Mouse (Mus musculus) ES-E14 (cell line): ENCODE data around the gene H2afy. TPM values are rescaled to one million over a fixed set of nuclear protein-coding genes. Genes with fewer than 3 reads are reported as not detected.
A peak's percentile ranks its signal among the peaks of the same experiment; 100 is the strongest.

Experiments
- DNase-seq: peaks from one replicate; pipeline ENCODE4 v3.0.0-alpha.2; 2013; ENCODE audit warnings: low read depth, low spot score
- H3K27ac ChIP-seq: 2 replicates; pipeline ENCODE4 v1.5.1; 2012; ENCODE audit warnings: low read depth, mild to moderate bottlenecking, low read length, moderate library complexity, mixed read lengths; ENCODE audit not compliant: poor library complexity, insufficient read depth, severe bottlenecking
- H3K36me3 ChIP-seq: 2 replicates; pipeline ENCODE4 v1.6.1; 2012; ENCODE audit warnings: mild to moderate bottlenecking, low read length, moderate library complexity, mixed read lengths; ENCODE audit not compliant: control insufficient read depth, poor library complexity, insufficient read depth, severe bottlenecking
- H3K4me1 ChIP-seq, 2 experiments: fragments of 150-350 bp in 1 of 2; sonication (generic) in 1 of 2; 2 replicates each; pipeline ENCODE4 v1.6.1; 2012; ENCODE audit warnings: low read length in 2 of 2, mild to moderate bottlenecking in 1 of 2, mixed read lengths in 1 of 2; ENCODE audit not compliant: control insufficient read depth in 2 of 2, insufficient read depth in 2 of 2, poor library complexity in 1 of 2
- H3K4me3 ChIP-seq, 2 experiments: fragments of 150-350 bp in 1 of 2; sonication (generic) in 1 of 2; 2 replicates each; pipeline ENCODE4 v1.5.1; 2012; ENCODE audit warnings: low read length in 2 of 2, low read depth in 1 of 2, mild to moderate bottlenecking in 1 of 2, mixed read lengths in 1 of 2; ENCODE audit not compliant: insufficient read depth in 1 of 2, poor library complexity in 1 of 2, severe bottlenecking in 1 of 2
- H3K9ac ChIP-seq: 2 replicates; pipeline ENCODE4 v1.6.1; 2012; ENCODE audit warnings: low read depth, mild to moderate bottlenecking, low read length, mixed read lengths; ENCODE audit not compliant: poor library complexity, insufficient read depth, severe bottlenecking
- H3K9me3 ChIP-seq: fragments of 150-350 bp; sonication (generic); 2 replicates; pipeline ENCODE4 v1.6.1; 2012; ENCODE audit warnings: low read depth, mild to moderate bottlenecking, low read length; ENCODE audit not compliant: control insufficient read depth, insufficient read depth
- CHD2 ChIP-seq: IDR thresholded peaks from 2 replicates; pipeline ENCODE4 v1.6.1; 2014; ENCODE audit warnings: mild to moderate bottlenecking, low read depth, low read length, inconsistent platforms
- HCFC1 ChIP-seq: IDR thresholded peaks from 2 replicates; pipeline ENCODE4 v1.6.1; 2012; ENCODE audit warnings: low read length, inconsistent platforms, borderline replicate concordance; ENCODE audit not compliant: insufficient read depth
- MAFK ChIP-seq: IDR thresholded peaks from 2 replicates; pipeline ENCODE4 v1.6.1; 2014; ENCODE audit warnings: mild to moderate bottlenecking, low read depth, low read length, inconsistent platforms; ENCODE audit not compliant: insufficient read depth
- ZC3H11A ChIP-seq: IDR thresholded peaks from 2 replicates; pipeline ENCODE4 v1.6.1; 2012; ENCODE audit warnings: low read depth, mild to moderate bottlenecking, inconsistent platforms, low read length, borderline replicate concordance
- ZNF384 ChIP-seq: IDR thresholded peaks from 2 replicates; pipeline ENCODE4 v1.6.1; 2012; ENCODE audit warnings: low read depth, low read length, inconsistent platforms
- in situ Hi-C, 2 experiments: fragments of 600-800 bp; cut with MboI; formaldehyde crosslinking; loops; one replicate each; pipeline ENCODE4 v1.15.1; 2025; ENCODE audit warnings: low sequenced_read_pairs in 2 of 2, inconsistent platforms in 1 of 2; ENCODE audit not compliant: unreplicated experiment in 2 of 2
- total RNA-seq: library from RNA; depleted of rRNA; stranded (reverse); fragments of 300-350 nt; gene quantifications from 2 replicates; pipeline ENCODE4 v1.2.3, GENCODE M21; 2012

H2afy gene
- total RNA-seq, 1 experiment: 67.3 TPM

DNA sequence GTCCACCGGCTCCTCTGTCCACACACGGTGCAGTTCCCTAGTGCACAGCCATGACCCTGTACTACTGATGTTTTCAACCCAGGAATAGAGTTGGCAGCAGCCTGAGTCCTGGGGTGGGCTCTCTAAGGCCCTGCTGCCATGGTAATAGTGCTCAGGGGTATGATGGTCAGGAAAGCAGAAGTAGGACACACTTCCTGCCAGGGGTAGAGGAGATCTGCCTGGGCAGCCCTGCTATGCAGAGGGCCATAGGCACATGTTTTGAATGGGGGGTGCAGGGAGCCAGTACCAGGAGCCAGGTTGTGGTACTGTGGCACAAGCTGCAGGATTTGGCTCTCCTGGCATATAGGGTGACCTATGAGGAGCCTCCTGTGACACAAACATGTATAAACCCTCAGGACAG, 69.3 kb downstream of the H2afy start:
- Histone ChIP-seq H3K27ac (no peak overlapping the region), H3K4me3 (no peak overlapping the region), H3K9ac (no peak overlapping the region), H3K9me3 (no peaks in the 10 kb centered on the region), H3K36me3 (peaks cover 3% of the 10 kb centered on the region; the same call in 1 of the 2 replicates), H3K4me1 (no peaks in the 10 kb centered on the region)
- in situ Hi-C loops: no loop called here
- no peak for TF ChIP-seq ZC3H11A
- TF ChIP-seq CHD2: no peak
- TF ChIP-seq MAFK: no peak
- no peak for TF ChIP-seq HCFC1
- no peak for TF ChIP-seq ZNF384
- DNase-seq: no peak

DNA sequence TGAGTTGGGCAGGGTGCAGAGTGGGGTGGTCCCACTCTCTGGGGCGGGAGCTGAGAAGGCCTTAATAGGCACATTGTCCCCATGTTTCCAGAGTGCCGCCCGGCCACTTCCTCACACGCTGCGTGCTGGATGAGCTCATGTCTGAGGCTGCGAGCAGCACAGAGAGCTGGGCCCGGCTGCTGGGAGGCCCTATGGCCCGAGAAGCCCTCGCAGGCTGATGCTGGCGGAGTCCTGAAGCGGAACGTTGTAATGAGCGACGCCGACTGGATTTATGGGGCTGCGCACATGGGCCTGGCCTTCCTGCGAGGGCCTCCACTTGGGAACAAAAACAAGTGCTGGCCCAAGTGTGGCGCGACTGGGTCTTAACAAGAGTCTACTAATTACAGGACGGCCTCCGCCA, 70.0 kb downstream of the H2afy start:
- in situ Hi-C loops: no loop called here
- H3K36me3 ChIP-seq: peaks cover 2% of the 10 kb centered on the region; the same call in 1 of the 2 replicates
- DNase-seq: no peak

DNA sequence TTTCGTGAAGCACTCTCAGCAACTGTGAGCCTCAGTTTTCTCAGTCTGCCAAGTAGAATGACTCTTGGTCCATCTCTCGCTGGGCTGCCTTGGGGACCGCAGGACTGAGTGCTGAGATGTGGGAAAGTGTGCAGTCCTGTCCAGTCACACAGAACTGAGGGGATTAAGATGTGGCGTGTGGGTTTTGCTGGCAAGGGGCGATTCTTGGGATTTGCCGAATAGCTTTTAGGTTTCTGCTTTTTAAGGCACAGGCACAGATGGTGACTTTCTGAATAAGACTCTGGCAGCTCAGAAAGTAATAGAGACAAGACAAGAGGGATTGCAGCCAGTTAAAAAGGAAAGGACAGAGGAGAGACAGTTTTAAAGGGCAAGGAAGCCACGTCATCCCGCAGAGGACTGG, 78.4 kb downstream of the H2afy start:
- Histone ChIP-seq H3K27ac (no peak overlapping the region), H3K36me3 (no peaks in the 10 kb centered on the region), H3K4me1 (no peaks in the 10 kb centered on the region), H3K9me3 (no peaks in the 10 kb centered on the region), H3K9ac (no peak overlapping the region), H3K4me3 (no peak overlapping the region)
- DNase-seq: no peak
- no peak for TF ChIP-seq ZNF384
- TF ChIP-seq MAFK: no peak
- no peak for TF ChIP-seq HCFC1
- no peak for TF ChIP-seq ZC3H11A
- TF ChIP-seq CHD2: no peak
- in situ Hi-C loops: no loop called here

More for the DNA sequence above, 70.0 kb downstream of the H2afy start:
- no peak for TF ChIP-seq ZNF384
- TF ChIP-seq ZC3H11A: no peak
- TF ChIP-seq MAFK: no peak
- TF ChIP-seq HCFC1: no peak
- no peak for TF ChIP-seq CHD2
- Histone ChIP-seq H3K9ac (0 out of 2 replicates have a peak overlapping the region, but pooled peaks have one; percentile 25), H3K4me3 (peak overlapping the region; percentile 8 to 31; a peak in 2 of 4 replicates), H3K9me3 (no peaks in the 10 kb centered on the region), H3K4me1 (no peaks in the 10 kb centered on the region), H3K27ac (no peak overlapping the region)

DNA sequence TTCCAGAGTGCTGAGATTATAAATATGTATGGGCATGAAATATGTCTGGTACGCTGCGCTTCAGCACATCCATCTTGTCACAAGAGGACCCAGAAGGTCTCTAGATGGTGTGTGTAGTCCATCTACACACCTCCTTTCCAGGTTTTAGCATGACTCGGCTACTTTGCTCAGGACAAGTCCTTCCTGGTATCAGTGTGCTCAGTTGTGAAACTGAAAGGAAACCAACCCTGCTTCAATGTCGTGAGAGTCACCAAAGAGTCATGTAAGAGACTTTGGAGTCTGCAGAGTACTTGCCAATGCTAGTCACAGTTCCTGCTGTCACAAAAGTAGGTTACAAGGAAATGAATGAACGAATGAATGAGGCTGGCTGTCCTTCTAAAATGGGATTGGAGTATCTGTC, 80.4 kb downstream of the H2afy start:
- H3K4me3 ChIP-seq: no peak overlapping the region
- H3K4me1 ChIP-seq: no peaks in the 10 kb centered on the region
- no peaks in the 10 kb centered on the region for H3K9me3 ChIP-seq
- no peak overlapping the region for H3K9ac ChIP-seq
- H3K27ac ChIP-seq: no peak overlapping the region
- DNase-seq: no peak
- in situ Hi-C loops: no loop called here
- no peaks in the 10 kb centered on the region for H3K36me3 ChIP-seq
- TF ChIP-seq ZC3H11A (no peak), ZNF384 (no peak), HCFC1 (no peak), CHD2 (no peak), MAFK (no peak)

DNA sequence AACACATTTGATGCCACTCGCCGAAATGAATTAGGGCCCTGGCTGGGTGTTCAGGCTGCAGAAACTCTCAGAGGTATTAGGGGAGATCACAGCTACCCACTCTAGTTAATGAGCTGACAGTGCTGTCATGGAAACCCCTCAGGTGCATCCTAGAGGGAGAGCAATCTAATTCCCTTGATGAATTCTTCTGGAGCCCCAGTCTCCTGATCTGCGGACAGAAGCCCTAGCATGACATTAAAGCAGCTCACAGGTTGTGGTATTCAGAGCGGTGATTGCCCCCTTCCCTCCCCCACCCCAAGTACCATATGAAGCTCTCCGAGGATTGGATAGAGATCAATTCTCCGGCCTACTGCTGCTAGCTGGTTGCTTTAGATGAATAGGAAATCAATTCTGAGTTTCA, 82.1 kb downstream of the H2afy start:
- in situ Hi-C loops: no loop called here
- no peak for TF ChIP-seq MAFK

More for the DNA sequence above, 82.1 kb downstream of the H2afy start:
- Histone ChIP-seq H3K9me3 (no peaks in the 10 kb centered on the region), H3K27ac (no peak overlapping the region), H3K4me3 (no peak overlapping the region), H3K36me3 (no peaks in the 10 kb centered on the region), H3K4me1 (no peaks in the 10 kb centered on the region), H3K9ac (no peak overlapping the region)
- DNase-seq: no peak
